Mouse (Mus musculus): Measurements from ENCODE around the gene 4932414N04Rik.

DNA sequence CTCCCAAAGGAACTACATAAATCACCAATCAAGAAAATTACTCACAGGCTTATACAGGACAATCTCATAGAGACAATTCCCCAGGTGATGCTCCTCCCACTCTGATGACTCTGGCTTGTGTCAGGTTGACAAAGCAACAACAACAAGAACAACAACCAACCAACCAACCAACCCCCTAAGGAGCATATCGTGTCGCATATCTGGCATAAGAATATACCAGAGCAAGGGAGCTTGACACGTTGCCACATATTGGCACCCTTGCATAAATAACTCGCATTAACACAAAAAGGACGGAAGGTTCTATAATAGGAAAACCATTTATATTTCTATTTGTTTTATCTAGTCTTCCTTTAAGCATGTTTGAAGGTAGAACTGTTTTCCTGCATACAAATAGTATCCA is 137.9 kb downstream of the 4932414N04Rik start:
- TF ChIP-seq CTCF (IDR thresholded peaks at IDR 0.05; ENCODE audit: low read depth) (no peak), EP300 (IDR thresholded peaks at IDR 0.05; ENCODE audit: low read depth) (no peak)

Measured in liver, postnatal 0 days (tissue).